Mouse (Mus musculus): ENCODE data around the gene Hdac9. TPM values are rescaled to one million over a fixed set of nuclear protein-coding genes. Genes with fewer than 3 reads are reported as not detected.

The Hdac9 gene
- polyA plus RNA-seq, 1 experiment from 2014 or later: 3.3 TPM

DNA sequence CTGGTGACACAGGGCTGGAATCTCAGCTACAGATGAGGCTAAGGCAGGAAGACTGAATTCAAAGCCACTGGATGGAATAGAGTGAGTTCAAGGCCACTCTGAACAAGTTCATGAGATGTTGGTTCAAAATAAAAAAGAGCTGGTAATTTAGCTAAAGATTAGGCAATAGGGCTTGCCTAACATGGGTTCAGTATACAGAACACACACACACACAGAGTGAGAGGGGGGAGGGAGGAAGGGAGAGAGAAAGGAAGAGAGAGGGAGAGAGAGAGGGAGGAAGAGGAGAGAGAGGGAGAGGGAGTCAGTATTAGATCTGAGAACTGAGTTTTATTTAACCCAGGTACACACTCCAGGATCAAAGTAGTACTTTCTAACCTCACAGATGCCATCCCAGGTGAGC lies 115.1 kb downstream of the Hdac9 start:
- Histone ChIP-seq H3K27me3 (ENCODE audit: insufficient read depth, low read length) (no peaks in the 10 kb centered on the region), H3K36me3 (ENCODE audit: insufficient read depth, low read length) (no peaks in the 10 kb centered on the region), H3K4me2 (ENCODE audit: low read length) (no peak overlapping the region), H3K4me3 (replicated peaks; ENCODE audit: low read depth, low read length) (no peak overlapping the region), H3K9ac (ENCODE audit: low read depth, low read length) (no peak overlapping the region), H3K4me1 (replicated peaks; ENCODE audit: insufficient read depth, low read length) (no peaks in the 10 kb centered on the region), H3K27ac (no peak overlapping the region), H3K9me3 (replicated peaks; ENCODE audit: low read length) (no peaks in the 10 kb centered on the region)
- DNase-seq (ENCODE audit: low spot score): no peak
- TF ChIP-seq CTCF (IDR thresholded peaks at IDR 0.05; ENCODE audit: low read depth): no peak
- no peak for ATAC-seq (replicated peaks; ENCODE audit: low FRiP score, low read depth)

GRCm38 (mm10) chr12:34797389-34797788 lies 119.5 kb downstream of the Hdac9 start:
- H3K4me1 ChIP-seq (replicated peaks; ENCODE audit: insufficient read depth, low read length): 0 out of 2 replicates have a peak, but pooled peaks cover 4% of the 10 kb centered on the region
- no peak overlapping the region for H3K4me3 ChIP-seq (replicated peaks; ENCODE audit: low read depth, low read length)
- DNase-seq (ENCODE audit: low spot score): no peak
- H3K27ac ChIP-seq: no peak overlapping the region
- no peaks in the 10 kb centered on the region for H3K36me3 ChIP-seq (ENCODE audit: insufficient read depth, low read length)
- ATAC-seq (replicated peaks; ENCODE audit: low FRiP score, low read depth): no peak
- WGBS: 66% methylated on average over 2 of the region's 2 CpGs
- H3K9ac ChIP-seq (ENCODE audit: low read depth, low read length): no peak overlapping the region
- no peak overlapping the region for H3K4me2 ChIP-seq (ENCODE audit: low read length)
- no peaks in the 10 kb centered on the region for H3K27me3 ChIP-seq (ENCODE audit: insufficient read depth, low read length)
- TF ChIP-seq CTCF (IDR thresholded peaks at IDR 0.05; ENCODE audit: low read depth): no peak
- H3K9me3 ChIP-seq (replicated peaks; ENCODE audit: low read length): no peaks in the 10 kb centered on the region

DNA sequence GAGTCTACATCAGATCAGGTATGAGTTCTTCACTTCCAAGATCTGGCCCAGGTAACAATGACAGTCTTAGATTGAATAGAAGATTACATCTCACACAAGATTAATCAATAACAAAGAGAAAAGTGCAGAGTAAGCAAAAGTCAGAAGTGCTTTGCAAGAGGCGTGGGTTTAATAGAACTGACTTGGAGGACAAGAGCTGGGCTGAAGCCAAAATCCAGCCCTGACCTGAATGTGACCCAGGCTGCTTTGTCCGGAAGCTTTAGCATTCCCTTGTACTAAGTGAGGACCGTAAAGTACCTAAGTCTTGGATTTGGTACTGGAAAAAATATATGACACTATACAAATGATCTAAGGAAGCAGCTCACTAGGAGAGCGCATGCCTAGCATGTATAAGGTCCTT lies 121.4 kb downstream of the Hdac9 start:
- peak; percentile 49 for DNase-seq (ENCODE audit: low spot score)

DNA sequence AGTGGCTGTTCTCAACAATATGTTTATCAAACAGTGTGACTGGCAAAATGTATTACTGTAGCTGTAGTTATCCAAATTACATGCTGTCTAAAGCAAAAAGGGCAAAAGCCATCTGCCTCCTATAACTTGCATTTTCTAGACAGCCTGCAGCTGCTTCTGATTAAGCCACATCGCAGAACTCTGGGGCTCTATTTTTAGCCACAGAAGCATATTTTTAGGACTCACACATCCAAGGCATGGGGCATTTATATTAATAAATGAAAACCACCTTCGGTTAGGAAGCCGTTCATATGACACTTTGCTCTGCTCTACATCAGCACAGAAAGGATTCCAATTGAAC lies 124.8 kb downstream of the Hdac9 start:
- 0 out of 2 replicates have a peak, but pooled peaks cover 4% of the 10 kb centered on the region for H3K4me1 ChIP-seq (replicated peaks; ENCODE audit: insufficient read depth, low read length)
- DNase-seq (ENCODE audit: low spot score) (peak; percentile 46), ATAC-seq (replicated peaks; ENCODE audit: low FRiP score, low read depth) (no peak)
- H3K4me2 ChIP-seq (ENCODE audit: low read length): no peak overlapping the region
- no peaks in the 10 kb centered on the region for H3K27me3 ChIP-seq (ENCODE audit: insufficient read depth, low read length)
- no peak overlapping the region for H3K4me3 ChIP-seq (replicated peaks; ENCODE audit: low read depth, low read length)
- 46% methylated on average over 3 of the region's 3 CpGs for WGBS
- H3K9ac ChIP-seq (ENCODE audit: low read depth, low read length): no peak overlapping the region
- no peak overlapping the region for H3K27ac ChIP-seq
- TF ChIP-seq CTCF (IDR thresholded peaks at IDR 0.05; ENCODE audit: low read depth): no peak
- H3K36me3 ChIP-seq (ENCODE audit: insufficient read depth, low read length): no peaks in the 10 kb centered on the region
- H3K9me3 ChIP-seq (replicated peaks; ENCODE audit: low read length): no peaks in the 10 kb centered on the region

More for the DNA sequence above, 121.4 kb downstream of the Hdac9 start:
- no peak for ATAC-seq (replicated peaks; ENCODE audit: low FRiP score, low read depth)
- H3K4me3 ChIP-seq (replicated peaks; ENCODE audit: low read depth, low read length): no peak overlapping the region
- H3K27me3 ChIP-seq (ENCODE audit: insufficient read depth, low read length): no peaks in the 10 kb centered on the region
- H3K27ac ChIP-seq: no peak overlapping the region
- 0 out of 2 replicates have a peak, but pooled peaks cover 4% of the 10 kb centered on the region for H3K4me1 ChIP-seq (replicated peaks; ENCODE audit: insufficient read depth, low read length)
- no peaks in the 10 kb centered on the region for H3K36me3 ChIP-seq (ENCODE audit: insufficient read depth, low read length)
- no peak for TF ChIP-seq CTCF (IDR thresholded peaks at IDR 0.05; ENCODE audit: low read depth)
- no peaks in the 10 kb centered on the region for H3K9me3 ChIP-seq (replicated peaks; ENCODE audit: low read length)
- 44% methylated on average over 4 of the region's 4 CpGs for WGBS
- no peak overlapping the region for H3K4me2 ChIP-seq (ENCODE audit: low read length)
- H3K9ac ChIP-seq (ENCODE audit: low read depth, low read length): no peak overlapping the region

GRCm38 (mm10) chr12:34791213-34792112 lies 125.4 kb downstream of the Hdac9 start:
- Histone ChIP-seq H3K4me3 (replicated peaks; ENCODE audit: low read depth, low read length) (no peak overlapping the region), H3K9ac (ENCODE audit: low read depth, low read length) (no peak overlapping the region), H3K36me3 (ENCODE audit: insufficient read depth, low read length) (no peaks in the 10 kb centered on the region), H3K4me1 (replicated peaks; ENCODE audit: insufficient read depth, low read length) (0 out of 2 replicates have a peak, but pooled peaks cover 4% of the 10 kb centered on the region), H3K9me3 (replicated peaks; ENCODE audit: low read length) (no peaks in the 10 kb centered on the region), H3K27me3 (ENCODE audit: insufficient read depth, low read length) (no peaks in the 10 kb centered on the region), H3K4me2 (ENCODE audit: low read length) (no peak overlapping the region), H3K27ac (no peak overlapping the region)
- WGBS: 85% methylated on average over 10 of the region's 10 CpGs
- no peak for DNase-seq (ENCODE audit: low spot score)
- no peak for TF ChIP-seq CTCF (IDR thresholded peaks at IDR 0.05; ENCODE audit: low read depth)
- no peak for ATAC-seq (replicated peaks; ENCODE audit: low FRiP score, low read depth)

DNA sequence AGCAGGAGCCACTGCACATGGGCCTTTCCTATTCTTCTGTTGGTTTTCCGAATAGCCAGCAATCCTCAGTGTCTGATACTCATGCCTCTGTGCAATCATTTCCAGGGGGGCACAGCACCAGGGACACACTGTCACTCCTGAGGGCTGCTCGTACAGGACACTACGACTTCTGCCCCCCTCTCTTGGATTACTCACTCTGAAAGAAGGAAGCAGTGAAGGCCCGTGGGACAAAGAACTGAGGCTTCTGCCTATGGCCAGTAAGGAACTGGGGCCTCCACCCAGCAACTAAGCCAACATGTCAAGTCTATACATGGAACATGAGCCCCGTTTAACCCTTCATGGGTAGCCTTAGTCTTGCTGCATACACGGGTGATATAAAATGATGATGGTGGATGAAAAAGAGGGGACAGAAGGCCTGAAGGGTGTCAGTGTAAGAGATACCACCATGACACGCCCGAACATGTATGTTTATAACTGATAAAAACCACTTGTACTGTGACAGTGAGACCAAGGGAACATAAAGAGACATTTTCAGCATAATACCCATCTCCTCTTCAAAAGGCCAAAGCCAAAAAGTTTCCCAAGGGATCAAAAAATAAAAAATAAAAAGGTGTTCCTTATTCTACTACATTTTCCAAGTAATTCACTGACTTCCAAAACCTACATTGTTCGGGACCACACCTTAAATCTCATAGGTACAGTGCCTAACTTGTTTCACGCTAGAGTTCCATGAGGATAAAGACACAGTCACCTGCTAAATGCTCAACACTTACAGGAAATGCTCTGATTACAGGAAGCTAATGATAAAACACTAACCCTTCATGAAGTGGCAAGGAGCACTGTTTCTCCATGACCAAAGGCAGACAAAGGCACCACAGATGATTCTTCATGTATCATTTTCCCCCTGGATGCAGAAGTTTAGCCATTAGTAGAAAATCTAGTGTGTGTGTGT lies 127.6 kb downstream of the Hdac9 start:
- no peak for DNase-seq (ENCODE audit: low spot score)
- Histone ChIP-seq H3K27me3 (ENCODE audit: insufficient read depth, low read length) (no peaks in the 10 kb centered on the region), H3K4me3 (replicated peaks; ENCODE audit: low read depth, low read length) (no peak overlapping the region), H3K9ac (ENCODE audit: low read depth, low read length) (no peak overlapping the region), H3K4me1 (replicated peaks; ENCODE audit: insufficient read depth, low read length) (no peaks in the 10 kb centered on the region), H3K9me3 (replicated peaks; ENCODE audit: low read length) (no peaks in the 10 kb centered on the region), H3K36me3 (ENCODE audit: insufficient read depth, low read length) (no peaks in the 10 kb centered on the region), H3K27ac (no peak overlapping the region), H3K4me2 (ENCODE audit: low read length) (no peak overlapping the region)
- 88% methylated on average over 10 of the region's 10 CpGs for WGBS
- no peak for TF ChIP-seq CTCF (IDR thresholded peaks at IDR 0.05; ENCODE audit: low read depth)
- ATAC-seq (replicated peaks; ENCODE audit: low FRiP score, low read depth): no peak
